Mouse (Mus musculus) neural tube, embryonic 10.5 days (tissue): ENCODE measurements around the gene Opn4.

Experiments
- DNase-seq: peaks from one replicate; pipeline ENCODE4 v3.0.0-alpha.2; 2017; ENCODE audit warnings: low spot score; ENCODE audit errors: extremely low spot score

Opn4 gene

GRCm38 (mm10) chr14:34590743-34591675, 8.9 kb downstream of the Opn4 start:
- no peak for DNase-seq

- no peak for DNase-seq
Observed at GRCm38 (mm10) chr14:34590017-34590570, 9.8 kb downstream of the Opn4 start.

GRCm38 (mm10) chr14:34589185-34589713, 10.7 kb downstream of the Opn4 start:
- no peak for DNase-seq

GRCm38 (mm10) chr14:34588498-34588897, 11.4 kb downstream of the Opn4 start, which contains the start of gene Ldb3:
Gene Ldb3, minus strand, starts transcription at chr14:34588682.
- no peak for DNase-seq

- no peak for DNase-seq
Observed at GRCm38 (mm10) chr14:34588005-34588404, 11.9 kb downstream of the Opn4 start.

GRCm38 (mm10) chr14:34586871-34587270, 13.1 kb downstream of the Opn4 start:
- DNase-seq, result no peak

- DNase-seq, result no peak
Observed at GRCm38 (mm10) chr14:34585358-34586105, 14.4 kb downstream of the Opn4 start.

- DNase-seq, result no peak
Observed at GRCm38 (mm10) chr14:34582740-34583427, 17.1 kb downstream of the Opn4 start.

GRCm38 (mm10) chr14:34576858-34577257, 23.1 kb downstream of the Opn4 start:
- no peak for DNase-seq

- no peak for DNase-seq
Observed at GRCm38 (mm10) chr14:34574068-34574467, 25.9 kb downstream of the Opn4 start.

GRCm38 (mm10) chr14:34573348-34573913, 26.5 kb downstream of the Opn4 start:
- DNase-seq, result no peak

GRCm38 (mm10) chr14:34571610-34572387, 28.1 kb downstream of the Opn4 start:
- no peak for DNase-seq

- no peak for DNase-seq
Observed at GRCm38 (mm10) chr14:34570903-34571302, 29.0 kb downstream of the Opn4 start.

- DNase-seq, result peak; percentile 82
Observed at GRCm38 (mm10) chr14:34570294-34570693, 29.6 kb downstream of the Opn4 start.

GRCm38 (mm10) chr14:34569534-34570194, 30.3 kb downstream of the Opn4 start:
- DNase-seq, result no peak

GRCm38 (mm10) chr14:34568626-34569025, 31.3 kb downstream of the Opn4 start:
- DNase-seq, result no peak

GRCm38 (mm10) chr14:34567697-34568096, 32.2 kb downstream of the Opn4 start:
- DNase-seq, result no peak

- no peak for DNase-seq
Observed at GRCm38 (mm10) chr14:34566530-34566929, 33.4 kb downstream of the Opn4 start.

- DNase-seq, result no peak
Observed at GRCm38 (mm10) chr14:34565711-34566110, 34.2 kb downstream of the Opn4 start.
